Mouse (Mus musculus) heart, embryonic 15.5 days (tissue): ENCODE data around the gene Rfx4. TPM values are rescaled to one million over a fixed set of nuclear protein-coding genes. Genes with fewer than 3 reads are reported as not detected.

ENCODE experiments used
- ATAC-seq: fragments of 200-750 bp; cut with Nextera tagmentation; replicated peaks from 2 replicates; pipeline ENCODE4 v1.8.0; 2017; ENCODE audit warnings: low read depth, moderate TSS enrichment; ENCODE audit not compliant: insufficient number of reproducible peaks, insufficient read depth, low FRiP score
- H3K27ac ChIP-seq: fragments of 300-500 bp; sonication (generic); 2 replicates; pipeline ENCODE4 v1.5.1; 2015; ENCODE audit warnings: mild to moderate bottlenecking, inconsistent platforms
- H3K27me3 ChIP-seq: fragments of 300-500 bp; sonication (generic); 2 replicates; pipeline ENCODE4 v1.6.1; 2015; ENCODE audit warnings: inconsistent platforms
- H3K36me3 ChIP-seq: fragments of 300-500 bp; sonication (generic); 2 replicates; pipeline ENCODE4 v1.6.1; 2015; ENCODE audit warnings: mild to moderate bottlenecking, inconsistent platforms
- H3K4me1 ChIP-seq: fragments of 300-500 bp; sonication (generic); replicated peaks from 2 replicates; pipeline ENCODE4 v1.6.1; 2015; ENCODE audit warnings: inconsistent platforms
- H3K4me2 ChIP-seq: fragments of 300-500 bp; sonication (generic); 2 replicates; pipeline ENCODE4 v1.6.1; 2015; ENCODE audit warnings: inconsistent platforms, mild to moderate bottlenecking, moderate library complexity
- H3K4me3 ChIP-seq: fragments of 300-500 bp; sonication (generic); 2 replicates; pipeline ENCODE4 v1.5.1; 2015; ENCODE audit warnings: mild to moderate bottlenecking, inconsistent platforms
- H3K9ac ChIP-seq: fragments of 300-500 bp; sonication (generic); 2 replicates; pipeline ENCODE4 v1.6.1; 2015; ENCODE audit warnings: mild to moderate bottlenecking, inconsistent platforms
- H3K9me3 ChIP-seq: fragments of 300-500 bp; sonication (generic); replicated peaks from 2 replicates; pipeline ENCODE4 v1.6.1; 2016; ENCODE audit warnings: inconsistent platforms
- WGBS: fragments of 180-500 bp; shearing (Covaris S2); methylation state at CpG from one replicate; pipeline ENCODE4 v1.1.7; 2015; ENCODE audit warnings: mixed read lengths; 5-methylcytosine and 5-hydroxymethylcytosine counted together
- polyA plus RNA-seq: library from polyadenylated mRNA; unstranded; fragments of >200 nt; fragmentation: Nextera tagmentation; extraction: Ambion mirVana; gene quantifications from 2 replicates; pipeline ENCODE4 v1.2.1, GENCODE M21; 2015

Gene Rfx4
- polyA plus RNA-seq, 1 experiment from 2014 or later = not detected

- 2% methylated on average over 51 of the region's 51 CpGs for WGBS
- H3K27ac ChIP-seq = no peak overlapping the region
- peaks cover 100% of the 10 kb centered on the region for H3K27me3 ChIP-seq
- no peaks in the 10 kb centered on the region for H3K9me3 ChIP-seq
- ATAC-seq = no peak
- peak overlapping the region; percentile 31 for H3K4me3 ChIP-seq
- no peaks in the 10 kb centered on the region for H3K36me3 ChIP-seq
- H3K9ac ChIP-seq = no peak overlapping the region
- peaks cover 52% of the 10 kb centered on the region for H3K4me1 ChIP-seq
- peak overlapping the region; percentile 66 for H3K4me2 ChIP-seq
These were observed 2.9 kb downstream of the Rfx4 start for GRCm38 (mm10) chr10:84758483-84759431.

GRCm38 (mm10) chr10:84759511-84760117 lies 3.8 kb downstream of the Rfx4 start:
- Histone ChIP-seq H3K27ac (no peak overlapping the region), H3K27me3 (peaks cover 99% of the 10 kb centered on the region), H3K4me3 (peak overlapping the region; percentile 37), H3K9ac (no peak overlapping the region), H3K4me2 (peak overlapping the region; percentile 66), H3K4me1 (peaks cover 48% of the 10 kb centered on the region), H3K9me3 (no peaks in the 10 kb centered on the region), H3K36me3 (no peaks in the 10 kb centered on the region)
- ATAC-seq = no peak
- WGBS = 11% methylated on average over 16 of the region's 16 CpGs

GRCm38 (mm10) chr10:84760118-84761111 lies 4.6 kb downstream of the Rfx4 start:
- Histone ChIP-seq H3K4me2 (peak overlapping the region; percentile 66), H3K9ac (no peak overlapping the region), H3K4me3 (peak overlapping the region; percentile 37), H3K27me3 (peaks cover 97% of the 10 kb centered on the region), H3K4me1 (peaks cover 40% of the 10 kb centered on the region), H3K36me3 (no peaks in the 10 kb centered on the region), H3K27ac (no peak overlapping the region), H3K9me3 (no peaks in the 10 kb centered on the region)
- 5% methylated on average over 46 of the region's 46 CpGs for WGBS
- no peak for ATAC-seq

GRCm38 (mm10) chr10:84768766-84769165 lies 12.9 kb downstream of the Rfx4 start:
- H3K4me2 ChIP-seq = no peak overlapping the region
- no peaks in the 10 kb centered on the region for H3K36me3 ChIP-seq
- WGBS = 78% methylated on average over 10 of the region's 10 CpGs
- no peaks in the 10 kb centered on the region for H3K9me3 ChIP-seq
- peaks cover 15% of the 10 kb centered on the region for H3K4me1 ChIP-seq
- no peak overlapping the region for H3K27ac ChIP-seq
- H3K9ac ChIP-seq = no peak overlapping the region
- no peak overlapping the region for H3K4me3 ChIP-seq
- H3K27me3 ChIP-seq = peaks cover 30% of the 10 kb centered on the region
- no peak for ATAC-seq

- Histone ChIP-seq H3K27ac (peak overlapping the region; percentile 72), H3K36me3 (no peaks in the 10 kb centered on the region)
- WGBS = 33% methylated on average over 4 of the region's 4 CpGs
These were observed 16.7 kb downstream of the Rfx4 start for GRCm38 (mm10) chr10:84772380-84773130.

GRCm38 (mm10) chr10:84773889-84774288 lies 18.0 kb downstream of the Rfx4 start:
- H3K4me2 ChIP-seq = no peak overlapping the region
- ATAC-seq = no peak
- peaks cover 34% of the 10 kb centered on the region for H3K4me1 ChIP-seq
- H3K27ac ChIP-seq = no peak overlapping the region
- WGBS = 75% methylated on average over 4 of the region's 4 CpGs
- no peaks in the 10 kb centered on the region for H3K36me3 ChIP-seq
- H3K9me3 ChIP-seq = no peaks in the 10 kb centered on the region
- no peak overlapping the region for H3K4me3 ChIP-seq
- H3K27me3 ChIP-seq = 0 out of 2 replicates have a peak, but pooled peaks cover 4% of the 10 kb centered on the region
- H3K9ac ChIP-seq = no peak overlapping the region

More at GRCm38 (mm10) chr10:84772380-84773130, 16.7 kb downstream of the Rfx4 start:
- Histone ChIP-seq H3K4me1 (peaks cover 34% of the 10 kb centered on the region), H3K9ac (no peak overlapping the region), H3K9me3 (no peaks in the 10 kb centered on the region), H3K27me3 (0 out of 2 replicates have a peak, but pooled peaks cover 4% of the 10 kb centered on the region), H3K4me2 (no peak overlapping the region), H3K4me3 (no peak overlapping the region)
- peak; percentile 60 for ATAC-seq

GRCm38 (mm10) chr10:84774573-84774972 lies 18.7 kb downstream of the Rfx4 start:
- H3K4me2 ChIP-seq = peak overlapping the region; percentile 34
- no peaks in the 10 kb centered on the region for H3K9me3 ChIP-seq
- peaks cover 34% of the 10 kb centered on the region for H3K4me1 ChIP-seq
- peak overlapping the region; percentile 33 for H3K27ac ChIP-seq
- no peak overlapping the region for H3K9ac ChIP-seq
- H3K27me3 ChIP-seq = 0 out of 2 replicates have a peak, but pooled peaks cover 4% of the 10 kb centered on the region
- no peaks in the 10 kb centered on the region for H3K36me3 ChIP-seq
- ATAC-seq = peak; percentile 56
- no peak overlapping the region for H3K4me3 ChIP-seq
- 30% methylated on average over 12 of the region's 12 CpGs for WGBS

- H3K27ac ChIP-seq = no peak overlapping the region
- H3K9me3 ChIP-seq = no peaks in the 10 kb centered on the region
- H3K27me3 ChIP-seq = no peaks in the 10 kb centered on the region
- no peak overlapping the region for H3K9ac ChIP-seq
- H3K4me1 ChIP-seq = peaks cover 34% of the 10 kb centered on the region
- H3K36me3 ChIP-seq = no peaks in the 10 kb centered on the region
- H3K4me3 ChIP-seq = no peak overlapping the region
- ATAC-seq = no peak
- H3K4me2 ChIP-seq = no peak overlapping the region
- WGBS = 64% methylated on average over 5 of the region's 5 CpGs
These were observed 21.2 kb downstream of the Rfx4 start for GRCm38 (mm10) chr10:84777109-84777508.

- H3K9ac ChIP-seq = no peak overlapping the region
- H3K9me3 ChIP-seq = no peaks in the 10 kb centered on the region
- ATAC-seq = no peak
- H3K4me1 ChIP-seq = peaks cover 28% of the 10 kb centered on the region
- H3K36me3 ChIP-seq = no peaks in the 10 kb centered on the region
- 71% methylated on average over 7 of the region's 7 CpGs for WGBS
- no peaks in the 10 kb centered on the region for H3K27me3 ChIP-seq
- no peak overlapping the region for H3K4me2 ChIP-seq
- H3K4me3 ChIP-seq = no peak overlapping the region
- H3K27ac ChIP-seq = no peak overlapping the region
These were observed 22.1 kb downstream of the Rfx4 start for GRCm38 (mm10) chr10:84777974-84778373.

- Histone ChIP-seq H3K4me3 (no peak overlapping the region), H3K9ac (no peak overlapping the region), H3K4me1 (no peaks in the 10 kb centered on the region), H3K4me2 (no peak overlapping the region), H3K27me3 (no peaks in the 10 kb centered on the region; the same call in 1 of the 2 replicates), H3K9me3 (no peaks in the 10 kb centered on the region), H3K36me3 (no peaks in the 10 kb centered on the region), H3K27ac (no peak overlapping the region)
- 55% methylated on average over 4 of the region's 4 CpGs for WGBS
- no peak for ATAC-seq
These were observed 25.0 kb downstream of the Rfx4 start for GRCm38 (mm10) chr10:84780828-84781227.
